Mouse (Mus musculus): Measurements from ENCODE around the gene Cd81.

The Cd81 gene

DNA sequence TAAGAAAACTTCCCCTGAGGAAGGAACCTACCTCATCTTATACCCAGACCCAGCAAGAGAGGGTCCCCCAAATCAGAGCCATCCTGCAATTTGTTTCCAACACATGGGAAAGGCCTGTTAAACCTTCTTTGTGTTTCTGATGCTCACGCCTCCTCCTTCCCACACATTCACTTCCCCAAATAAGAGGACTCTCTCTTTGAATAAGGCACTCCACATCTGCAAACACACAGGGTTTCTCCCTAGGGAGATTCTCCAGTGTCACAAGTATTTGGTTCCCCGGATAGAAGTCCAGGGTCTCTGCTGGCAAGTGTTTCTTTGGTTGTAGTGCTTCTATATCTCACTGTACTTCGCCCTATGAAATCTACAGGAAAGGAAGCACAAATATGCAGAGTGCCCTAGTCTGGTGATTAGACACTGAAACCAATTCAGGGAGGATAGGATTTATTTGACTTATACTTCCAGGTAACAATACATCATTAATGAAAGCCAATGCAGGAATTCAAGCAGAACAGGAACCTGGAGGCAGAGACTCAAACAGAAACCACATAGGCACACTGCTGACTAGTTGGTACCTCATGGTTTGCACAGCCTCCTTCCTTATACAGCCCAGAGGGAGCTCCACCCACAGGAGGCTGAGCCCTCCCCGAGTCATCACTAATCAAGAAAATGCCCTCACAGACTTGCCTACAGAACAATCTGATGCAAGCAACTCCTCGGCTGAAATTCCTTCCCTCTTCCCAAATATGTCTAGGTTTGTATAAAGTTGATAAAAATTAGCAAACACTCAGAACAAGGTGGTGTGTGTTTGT lies 31.0 kb upstream of the Cd81 start:
- no peak for DNase-seq

DNA sequence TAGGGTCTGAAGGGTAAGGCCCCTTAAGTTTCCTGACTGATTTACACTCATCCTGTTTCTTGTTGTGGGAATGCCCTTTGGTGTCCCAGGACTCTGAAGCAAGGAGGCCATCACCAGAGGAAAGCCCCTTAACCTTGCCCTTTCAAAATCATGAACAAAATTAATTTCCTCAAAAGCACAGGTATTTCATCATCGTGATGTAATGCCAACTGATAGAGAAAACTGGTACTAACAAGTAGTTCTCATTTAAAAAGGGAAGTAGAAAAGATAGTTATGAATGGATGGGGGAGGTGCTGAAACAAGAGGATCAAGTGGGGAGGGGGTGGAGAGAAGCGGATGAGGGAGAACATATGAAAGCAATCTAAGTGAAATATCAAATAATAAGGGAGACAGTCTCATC lies 29.0 kb upstream of the Cd81 start:
- no peak for DNase-seq

GRCm38 (mm10) chr7:143024293-143024692 lies 28.2 kb upstream of the Cd81 start:
- DNase-seq = no peak

DNA sequence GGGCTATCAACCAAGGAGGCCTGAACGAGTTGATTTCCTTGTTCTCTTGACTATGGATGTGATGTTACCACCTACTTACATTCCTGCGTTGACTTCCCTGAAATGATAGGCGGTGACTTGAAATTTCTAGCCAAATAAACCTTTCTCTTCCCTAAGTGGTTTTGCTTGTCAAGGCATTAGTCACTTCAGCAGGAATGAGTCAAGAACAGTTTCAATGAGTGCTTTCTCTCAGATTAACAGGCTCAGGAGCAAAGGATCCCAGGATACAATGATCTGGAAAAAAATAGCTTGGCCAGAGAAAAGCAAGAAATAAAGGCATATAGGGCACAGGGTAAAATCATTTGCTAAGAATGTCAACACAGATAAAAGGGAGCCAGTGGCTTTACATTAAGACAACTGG lies 27.0 kb upstream of the Cd81 start:
- DNase-seq = no peak

DNA sequence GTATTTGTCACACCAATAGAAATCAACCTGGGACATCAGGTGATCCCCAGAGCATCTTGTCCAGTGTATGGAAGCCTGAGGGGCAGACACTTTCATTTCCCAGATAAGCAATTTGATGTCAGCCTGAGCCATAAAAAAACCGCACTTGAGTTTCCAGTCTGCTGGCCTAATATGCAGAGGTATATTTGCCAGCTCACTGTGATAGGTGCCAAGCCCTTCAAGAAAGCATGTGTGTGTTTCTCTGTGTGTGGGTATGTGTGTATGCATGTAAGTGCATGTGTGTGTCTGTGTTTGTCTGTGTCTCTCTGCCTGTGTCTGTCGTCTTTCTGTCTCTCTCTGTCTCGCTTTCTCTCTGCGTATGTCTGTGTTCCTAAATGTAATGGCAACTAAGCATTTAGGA lies 25.3 kb upstream of the Cd81 start:
- DNase-seq = no peak

- no peak for DNase-seq
Observed at GRCm38 (mm10) chr7:143031816-143032215, 20.7 kb upstream of the Cd81 start.

DNA sequence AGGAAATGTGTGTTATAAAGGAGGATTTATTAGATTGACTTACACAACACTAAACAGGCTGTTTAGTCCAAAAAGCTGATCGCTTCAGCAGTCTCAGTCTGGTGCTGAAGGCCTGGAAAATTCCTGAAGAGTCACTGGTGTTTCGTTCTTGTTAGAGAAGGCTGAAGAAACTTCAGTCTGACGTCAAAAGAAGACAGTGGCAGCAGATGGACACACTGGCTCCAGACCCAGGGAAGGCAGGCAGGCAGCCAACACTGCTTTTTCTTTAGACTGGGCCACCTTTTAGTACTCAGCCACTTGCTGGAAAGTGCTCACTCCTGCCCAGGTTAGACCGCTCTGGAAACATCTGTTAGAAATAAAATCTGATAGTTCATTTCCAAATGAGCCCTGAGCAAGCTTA lies 19.0 kb upstream of the Cd81 start:
- DNase-seq = no peak

- no peak for DNase-seq
Observed at GRCm38 (mm10) chr7:143034112-143034511, 18.4 kb upstream of the Cd81 start.

GRCm38 (mm10) chr7:143034519-143035450 lies 17.8 kb upstream of the Cd81 start:
- DNase-seq = no peak

GRCm38 (mm10) chr7:143036787-143037186 lies 15.8 kb upstream of the Cd81 start:
- no peak for DNase-seq

- no peak for DNase-seq
Observed at GRCm38 (mm10) chr7:143037306-143037705, 15.2 kb upstream of the Cd81 start.

GRCm38 (mm10) chr7:143038174-143038931 lies 14.2 kb upstream of the Cd81 start:
- no peak for DNase-seq

- DNase-seq = no peak
Observed at GRCm38 (mm10) chr7:143040561-143040960, 12.0 kb upstream of the Cd81 start.

- DNase-seq = no peak
Observed at GRCm38 (mm10) chr7:143041138-143041822, 11.3 kb upstream of the Cd81 start.

DNA sequence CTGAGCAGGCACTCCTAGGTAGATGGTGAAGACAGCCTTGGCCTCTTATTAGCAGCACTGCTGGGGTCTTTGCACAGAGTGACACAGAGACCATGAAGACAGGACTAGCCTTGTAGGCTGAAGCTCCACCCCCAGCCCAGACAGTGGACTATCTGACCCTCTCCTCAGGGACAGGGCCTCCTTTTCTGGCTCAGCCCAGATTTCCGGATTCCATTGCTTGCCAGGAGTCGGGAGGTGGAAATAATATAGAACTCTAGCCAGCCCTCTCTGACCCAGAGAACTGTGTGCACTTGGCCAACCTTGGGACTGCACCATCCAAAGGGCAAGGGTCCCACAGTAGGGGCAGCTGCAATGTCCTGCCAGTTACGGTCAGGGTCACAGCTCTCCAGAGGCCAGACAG lies 10.4 kb upstream of the Cd81 start:
- no peak for DNase-seq

GRCm38 (mm10) chr7:143042897-143043300 lies 9.6 kb upstream of the Cd81 start:
- no peak for DNase-seq

GRCm38 (mm10) chr7:143044049-143044825 lies 8.3 kb upstream of the Cd81 start:
- no peak for DNase-seq

GRCm38 (mm10) chr7:143044826-143045206 lies 7.7 kb upstream of the Cd81 start:
- DNase-seq = no peak

DNA sequence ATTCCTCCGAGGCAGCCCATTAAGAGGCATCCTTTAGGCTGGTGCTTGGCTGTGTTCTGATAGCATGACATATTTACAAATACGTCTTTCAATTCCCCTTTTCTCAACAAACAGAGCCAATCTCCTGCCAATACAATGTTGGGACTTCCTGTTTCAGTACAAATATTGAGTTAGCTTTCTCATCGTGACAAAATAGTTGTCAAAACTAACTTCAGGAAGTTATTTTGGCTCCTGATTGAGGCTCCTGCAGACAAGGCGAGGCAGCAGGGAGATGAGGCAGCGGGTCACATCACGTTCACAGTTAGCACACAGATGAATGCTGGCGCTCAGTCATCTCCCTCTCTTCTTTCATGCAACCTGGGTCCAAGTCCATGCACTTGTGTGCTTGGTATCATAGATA lies 6.2 kb upstream of the Cd81 start:
- no peak for DNase-seq

- DNase-seq = no peak
Observed at GRCm38 (mm10) chr7:143049331-143049730, 3.2 kb upstream of the Cd81 start.
